Mouse (Mus musculus) midbrain, embryonic 13.5 days (tissue): ENCODE measurements at regions not wholly inside any gene's neighbourhood (a gene's known extent, or its start where the extent isn't known, plus 50 kb on each side); places are given as distances from the start of the nearest gene placed in this dataset.

Experiments
- ATAC-seq: fragments of 200-750 bp; cut with Nextera tagmentation; 2 replicates; pipeline ENCODE4 v1.8.0; 2017; ENCODE audit warnings: mild to moderate bottlenecking, moderate TSS enrichment, moderate library complexity
- H3K27ac ChIP-seq: fragments of 300-500 bp; sonication (generic); 2 replicates; pipeline ENCODE4 v1.5.1; 2015; ENCODE audit warnings: inconsistent platforms, mild to moderate bottlenecking, moderate library complexity
- H3K27me3 ChIP-seq: fragments of 300-500 bp; sonication (generic); 2 replicates; pipeline ENCODE4 v1.6.1; 2015; ENCODE audit warnings: mild to moderate bottlenecking, inconsistent platforms
- H3K36me3 ChIP-seq: fragments of 300-500 bp; sonication (generic); 2 replicates; pipeline ENCODE4 v1.6.1; 2015; ENCODE audit warnings: mild to moderate bottlenecking, inconsistent platforms
- H3K4me1 ChIP-seq: fragments of 300-500 bp; sonication (generic); replicated peaks from 2 replicates; pipeline ENCODE4 v1.6.1; 2015; ENCODE audit warnings: inconsistent platforms
- H3K4me2 ChIP-seq: fragments of 300-500 bp; sonication (generic); replicated peaks from 2 replicates; pipeline ENCODE4 v1.6.1; 2015; ENCODE audit warnings: moderate library complexity, mild to moderate bottlenecking, inconsistent platforms
- H3K4me3 ChIP-seq: fragments of 300-500 bp; sonication (generic); replicated peaks from 2 replicates; pipeline ENCODE4 v1.5.1; 2015; ENCODE audit warnings: mild to moderate bottlenecking, inconsistent platforms
- H3K9ac ChIP-seq: fragments of 300-500 bp; sonication (generic); replicated peaks from 2 replicates; pipeline ENCODE4 v1.6.1; 2015; ENCODE audit warnings: mild to moderate bottlenecking, inconsistent platforms
- H3K9me3 ChIP-seq: fragments of 300-500 bp; sonication (generic); 2 replicates; pipeline ENCODE4 v1.6.1; 2016; ENCODE audit warnings: mild to moderate bottlenecking, inconsistent platforms
- WGBS: fragments of 180-500 bp; shearing (Covaris S2); methylation state at CpG from one replicate; pipeline ENCODE4 v1.1.7; 2015; 5-methylcytosine and 5-hydroxymethylcytosine counted together

DNA sequence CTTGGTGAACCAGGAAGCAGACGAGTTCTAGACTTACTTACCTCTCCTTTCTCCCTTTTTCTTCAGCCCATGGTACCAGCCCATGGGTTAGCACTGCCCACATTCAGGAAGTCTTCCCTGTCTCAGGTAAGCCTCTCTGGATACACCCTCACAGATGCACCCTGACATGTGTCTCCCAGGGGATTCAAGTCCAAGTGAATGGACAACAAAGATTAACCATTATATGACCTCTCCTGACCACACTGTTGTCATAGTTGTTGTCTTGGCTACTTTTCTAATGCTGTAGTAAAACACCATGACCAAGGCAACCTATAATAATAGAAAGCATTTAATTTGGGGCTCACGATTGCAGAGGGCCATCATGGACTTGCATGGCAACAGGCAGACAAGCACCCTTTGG, 98.8 kb upstream of the Vash1 start:
- Histone ChIP-seq H3K36me3 (no peaks in the 10 kb centered on the region), H3K4me1 (no peaks in the 10 kb centered on the region), H3K27me3 (no peaks in the 10 kb centered on the region), H3K27ac (no peak overlapping the region), H3K4me3 (no peak overlapping the region), H3K9me3 (no peaks in the 10 kb centered on the region), H3K9ac (no peak overlapping the region), H3K4me2 (no peak overlapping the region)
- 86% methylated on average over 2 of the region's 2 CpGs for WGBS
- ATAC-seq, result no peak

DNA sequence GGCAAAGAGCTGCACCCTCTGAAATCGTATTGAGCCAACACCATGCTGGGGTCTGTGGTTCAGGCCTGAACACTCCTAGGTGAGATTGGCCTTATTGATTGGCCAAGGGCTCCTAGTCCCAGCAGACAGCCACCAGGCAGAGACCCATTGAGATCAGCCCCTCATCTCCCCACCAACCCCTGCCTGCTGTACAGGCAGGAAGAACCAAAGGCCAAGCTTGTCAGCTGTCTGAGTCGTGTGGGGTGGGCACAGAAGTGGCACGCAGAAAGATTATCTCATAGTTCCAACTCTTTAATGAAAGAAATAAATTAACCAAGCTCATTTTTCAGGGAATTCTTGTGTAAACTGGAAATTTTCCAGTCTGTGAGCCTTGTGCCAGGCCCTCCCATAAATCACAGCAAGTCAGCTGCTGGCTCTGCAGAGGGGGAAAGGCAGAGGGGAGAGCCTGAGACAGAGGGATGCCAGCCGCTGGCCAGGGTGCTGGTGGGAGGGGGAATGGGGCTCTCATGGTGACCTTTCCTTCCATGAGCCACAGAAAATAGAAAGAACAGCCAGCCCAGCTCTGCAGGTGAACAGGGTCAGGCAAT, 98.3 kb upstream of the Vash1 start:
- Histone ChIP-seq H3K4me2 (no peak overlapping the region), H3K27ac (no peak overlapping the region), H3K36me3 (no peaks in the 10 kb centered on the region), H3K27me3 (no peaks in the 10 kb centered on the region), H3K9ac (no peak overlapping the region), H3K4me3 (no peak overlapping the region), H3K9me3 (no peaks in the 10 kb centered on the region), H3K4me1 (0 out of 2 replicates have a peak, but pooled peaks cover under 1% of the 10 kb centered on the region)
- no peak for ATAC-seq
- 72% methylated on average over 4 of the region's 4 CpGs for WGBS

DNA sequence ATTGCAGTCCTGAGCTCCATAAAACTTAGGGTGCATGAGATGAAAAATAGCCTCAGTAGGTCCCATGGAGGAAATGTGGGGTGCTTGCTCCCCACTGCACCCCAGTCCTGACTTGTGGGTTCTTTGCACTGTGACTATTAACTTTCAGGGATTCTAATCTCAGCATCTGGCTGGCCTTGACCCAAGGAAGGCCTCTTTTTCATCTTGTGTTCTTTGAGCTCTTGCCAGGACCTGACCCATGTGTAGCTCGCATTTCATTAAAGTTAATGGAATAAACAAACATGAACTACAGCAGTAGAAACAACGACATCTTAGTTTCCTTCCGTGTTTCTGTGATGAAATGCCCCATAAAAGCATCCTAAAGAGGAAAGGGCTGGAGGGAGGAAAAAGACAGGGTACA, 96.4 kb upstream of the Vash1 start:
- H3K4me1 ChIP-seq, result 0 out of 2 replicates have a peak, but pooled peaks cover 3% of the 10 kb centered on the region
- 90% methylated on average over 3 of the region's 3 CpGs for WGBS
- H3K27me3 ChIP-seq, result no peaks in the 10 kb centered on the region
- no peak overlapping the region for H3K27ac ChIP-seq
- no peak for ATAC-seq
- H3K9me3 ChIP-seq, result no peaks in the 10 kb centered on the region
- no peak overlapping the region for H3K4me3 ChIP-seq
- H3K4me2 ChIP-seq, result no peak overlapping the region
- no peak overlapping the region for H3K9ac ChIP-seq
- no peaks in the 10 kb centered on the region for H3K36me3 ChIP-seq

DNA sequence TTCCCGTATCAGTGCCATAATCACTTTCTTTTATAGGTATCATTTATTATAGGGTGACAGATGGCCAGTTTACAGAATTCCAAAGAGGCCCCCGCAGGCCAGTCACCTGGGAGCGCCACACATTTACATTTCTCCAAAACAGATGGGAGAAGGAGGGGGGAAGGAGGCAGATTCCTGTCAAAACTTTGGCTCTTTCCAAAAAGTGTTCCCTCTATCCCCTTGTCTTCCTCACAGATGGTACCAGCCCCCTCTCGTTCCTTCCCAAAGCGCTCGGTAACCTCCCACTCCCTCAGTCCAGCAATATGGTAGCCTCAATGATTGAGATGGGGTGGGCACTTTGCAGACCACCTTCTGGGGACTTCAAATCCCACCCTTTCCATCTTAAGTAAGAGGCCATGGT, 90.5 kb upstream of the Vash1 start:
- no peak for ATAC-seq
- Histone ChIP-seq H3K4me2 (no peak overlapping the region), H3K4me1 (0 out of 2 replicates have a peak, but pooled peaks cover 3% of the 10 kb centered on the region), H3K4me3 (no peak overlapping the region), H3K9ac (no peak overlapping the region), H3K27me3 (no peaks in the 10 kb centered on the region), H3K27ac (no peak overlapping the region), H3K9me3 (no peaks in the 10 kb centered on the region), H3K36me3 (no peaks in the 10 kb centered on the region)
- 74% methylated on average over 6 of the region's 6 CpGs for WGBS

DNA sequence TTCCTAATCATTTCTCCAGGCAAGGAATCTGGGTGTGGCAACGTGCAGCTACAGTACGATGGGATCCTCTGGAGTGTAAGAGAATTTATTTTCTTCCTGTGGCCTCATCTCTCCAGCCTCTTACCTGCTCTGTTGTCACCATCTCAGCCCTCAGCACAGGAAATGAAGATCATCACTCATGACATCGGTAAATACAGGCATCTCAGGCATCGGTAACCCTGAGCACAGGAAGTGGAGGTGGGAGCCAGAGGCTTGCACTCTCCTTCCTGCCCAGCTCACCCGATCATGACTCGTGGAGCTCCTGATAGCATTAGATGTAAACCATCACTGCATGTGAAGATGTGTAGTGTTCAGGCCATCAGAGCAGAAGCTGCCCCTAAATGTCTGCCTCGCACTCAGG, 86.0 kb upstream of the Vash1 start:
- Histone ChIP-seq H3K4me3 (no peak overlapping the region), H3K9ac (no peak overlapping the region), H3K4me1 (no peaks in the 10 kb centered on the region), H3K9me3 (no peaks in the 10 kb centered on the region), H3K36me3 (no peaks in the 10 kb centered on the region), H3K27me3 (no peaks in the 10 kb centered on the region), H3K4me2 (no peak overlapping the region), H3K27ac (no peak overlapping the region)
- no peak for ATAC-seq
- WGBS, result 86% methylated on average over 7 of the region's 7 CpGs

DNA sequence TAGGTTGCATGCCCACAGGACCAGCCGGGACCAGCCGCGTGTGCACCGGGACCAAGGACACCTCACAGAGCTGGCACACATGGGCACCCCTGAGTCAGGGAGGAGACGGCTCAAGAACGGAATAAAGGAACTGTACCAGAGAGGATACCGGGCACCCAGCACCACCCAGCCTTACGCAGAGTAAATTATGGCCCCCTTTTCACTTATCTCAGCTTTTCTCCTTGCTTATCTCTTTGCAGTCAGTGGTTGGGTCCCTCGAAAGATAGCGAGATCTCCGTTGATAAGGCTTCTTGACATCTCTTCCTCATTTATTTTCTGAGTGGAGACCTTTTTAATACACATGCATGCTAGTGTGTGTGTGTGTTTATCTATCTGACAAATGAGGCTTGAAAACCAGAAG, 83.9 kb upstream of the Vash1 start:
- Histone ChIP-seq H3K4me3 (no peak overlapping the region), H3K4me1 (no peaks in the 10 kb centered on the region), H3K27ac (no peak overlapping the region), H3K36me3 (no peaks in the 10 kb centered on the region), H3K27me3 (no peaks in the 10 kb centered on the region), H3K9me3 (no peaks in the 10 kb centered on the region), H3K9ac (no peak overlapping the region), H3K4me2 (no peak overlapping the region)
- 90% methylated on average over 11 of the region's 11 CpGs for WGBS
- no peak for ATAC-seq

DNA sequence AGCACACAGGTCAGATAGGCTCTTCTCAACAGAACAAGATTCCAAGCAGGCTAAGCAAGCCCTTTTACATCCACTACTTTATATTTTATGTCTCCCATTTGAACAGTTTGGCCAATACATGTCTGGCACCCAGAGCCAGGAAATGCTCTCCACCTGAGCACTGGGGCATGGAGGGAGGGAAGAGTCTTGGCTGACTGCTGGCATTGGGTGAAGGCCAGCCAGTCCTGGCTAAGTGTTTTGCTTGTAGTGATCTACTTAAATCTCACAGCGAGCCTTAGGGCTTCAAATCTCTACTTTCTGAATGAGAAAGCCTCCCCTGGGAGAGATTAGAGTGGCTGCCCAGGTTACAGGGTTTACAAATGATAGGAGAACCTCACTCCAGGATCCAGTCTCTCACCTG, 78.5 kb upstream of the Vash1 start:
- no peaks in the 10 kb centered on the region for H3K4me1 ChIP-seq
- H3K4me2 ChIP-seq, result no peak overlapping the region
- no peaks in the 10 kb centered on the region for H3K36me3 ChIP-seq
- H3K27me3 ChIP-seq, result no peaks in the 10 kb centered on the region
- no peak overlapping the region for H3K9ac ChIP-seq
- no peak overlapping the region for H3K27ac ChIP-seq
- H3K9me3 ChIP-seq, result no peaks in the 10 kb centered on the region
- 11% methylated on average over 1 of the region's 1 CpGs for WGBS
- H3K4me3 ChIP-seq, result no peak overlapping the region
- ATAC-seq, result no peak

DNA sequence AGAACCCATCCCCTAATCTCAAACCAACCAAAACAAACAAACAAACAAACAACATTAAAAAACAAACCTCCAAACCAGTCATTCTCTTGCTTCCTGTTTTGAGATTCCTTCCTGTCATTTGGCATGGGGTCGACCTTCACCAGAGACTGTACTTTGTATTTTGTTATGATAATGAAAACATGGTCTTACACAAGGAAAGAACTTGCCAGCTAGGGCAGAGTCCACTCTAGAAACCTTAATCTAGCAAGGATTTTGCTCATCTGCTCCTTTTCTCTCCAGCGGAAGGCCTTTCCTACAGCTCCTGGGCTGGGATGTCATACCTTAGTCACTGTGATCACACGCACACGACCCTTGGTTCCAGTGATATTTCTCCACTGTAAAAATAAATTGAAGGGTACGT, 75.0 kb upstream of the Vash1 start:
- Histone ChIP-seq H3K9me3 (no peaks in the 10 kb centered on the region), H3K36me3 (no peaks in the 10 kb centered on the region), H3K27me3 (no peaks in the 10 kb centered on the region), H3K4me3 (no peak overlapping the region), H3K27ac (no peak overlapping the region), H3K4me2 (no peak overlapping the region), H3K9ac (no peak overlapping the region), H3K4me1 (no peaks in the 10 kb centered on the region)
- WGBS, result 94% methylated on average over 5 of the region's 5 CpGs
- ATAC-seq, result no peak

DNA sequence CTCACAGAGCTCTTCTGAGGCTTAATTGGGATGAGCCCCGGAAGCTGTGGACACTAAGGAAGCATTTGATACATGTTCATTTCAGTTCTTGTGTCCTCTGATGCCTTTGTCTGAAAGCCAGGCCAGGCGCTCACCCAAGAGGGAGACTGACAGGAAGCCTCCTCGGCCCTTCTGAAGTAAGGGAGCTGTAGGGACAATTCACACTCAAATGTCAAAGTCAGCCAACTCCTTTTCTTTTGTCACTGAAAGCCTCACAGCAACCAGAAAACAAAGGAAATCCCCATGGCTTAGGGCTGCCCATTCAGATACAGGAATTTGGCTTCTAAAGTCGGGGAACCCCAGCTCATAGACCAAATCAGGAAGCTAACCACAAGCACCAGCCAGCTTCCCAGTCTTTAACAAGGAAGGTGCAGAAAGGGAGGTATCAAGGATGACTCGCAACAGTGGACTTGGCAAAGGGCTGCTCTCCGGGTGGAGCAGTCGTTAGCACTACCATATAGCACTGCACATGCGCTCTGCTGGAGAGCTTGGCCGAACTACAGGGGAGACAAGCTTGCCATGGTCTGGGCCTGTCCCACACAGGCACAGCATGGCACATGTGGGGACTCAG, 66.0 kb upstream of the Vash1 start:
- no peak overlapping the region for H3K4me3 ChIP-seq
- ATAC-seq, result 0 out of 2 replicates have a peak, but pooled peaks have one; percentile 53
- 40% methylated on average over 9 of the region's 9 CpGs for WGBS
- H3K27ac ChIP-seq, result no peak overlapping the region
- peaks cover 4% of the 10 kb centered on the region; the same call in 1 of the 2 replicates for H3K4me1 ChIP-seq
- no peak overlapping the region for H3K4me2 ChIP-seq
- no peaks in the 10 kb centered on the region for H3K36me3 ChIP-seq
- H3K9ac ChIP-seq, result no peak overlapping the region
- no peaks in the 10 kb centered on the region for H3K9me3 ChIP-seq
- no peaks in the 10 kb centered on the region for H3K27me3 ChIP-seq

DNA sequence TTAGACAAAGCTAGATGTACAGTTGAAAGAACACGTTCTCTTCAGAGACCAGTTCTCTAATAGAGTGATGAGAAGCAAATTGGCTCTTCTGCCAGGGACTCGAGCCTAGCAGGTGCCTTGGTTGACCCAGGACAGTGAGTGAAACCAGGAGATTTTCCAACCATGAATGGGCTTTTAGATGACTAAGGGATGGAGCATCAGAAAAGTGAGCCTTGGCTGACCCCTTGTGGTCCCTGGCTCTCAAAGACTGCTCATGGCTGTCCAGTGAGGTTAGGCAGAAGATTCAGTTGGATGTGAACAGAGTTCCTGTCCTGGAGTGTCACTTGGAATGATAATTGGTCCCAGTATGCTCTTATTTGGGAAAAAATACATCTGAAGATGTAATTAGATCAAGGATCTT, 64.3 kb upstream of the Vash1 start:
- H3K27me3 ChIP-seq, result no peaks in the 10 kb centered on the region
- H3K4me3 ChIP-seq, result no peak overlapping the region
- H3K9me3 ChIP-seq, result no peaks in the 10 kb centered on the region
- 35% methylated on average over 2 of the region's 2 CpGs for WGBS
- no peak overlapping the region for H3K9ac ChIP-seq
- no peak overlapping the region for H3K27ac ChIP-seq
- H3K4me1 ChIP-seq, result peaks cover 4% of the 10 kb centered on the region; the same call in 1 of the 2 replicates
- no peak overlapping the region for H3K4me2 ChIP-seq
- no peaks in the 10 kb centered on the region for H3K36me3 ChIP-seq
- no peak for ATAC-seq

DNA sequence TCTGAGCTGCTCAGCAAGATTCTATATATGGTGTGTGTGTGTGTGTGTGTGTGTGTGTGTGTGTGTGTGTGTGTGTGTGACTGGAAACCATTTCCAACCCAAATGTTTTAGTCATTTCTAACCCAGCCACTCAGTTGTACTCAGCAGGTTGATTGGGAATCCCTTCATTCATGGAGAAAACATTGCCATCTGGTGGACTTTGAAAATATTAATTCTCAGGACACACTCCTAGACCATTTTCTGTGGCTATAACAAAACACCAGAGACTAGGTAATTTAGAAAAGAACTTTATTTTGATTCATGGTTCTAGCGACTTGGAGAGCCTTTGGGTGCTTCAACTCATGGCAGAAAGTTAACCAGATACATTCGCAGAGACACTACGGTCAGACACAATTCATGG, 62.2 kb upstream of the Vash1 start:
- H3K27me3 ChIP-seq, result no peaks in the 10 kb centered on the region
- ATAC-seq, result no peak
- H3K4me3 ChIP-seq, result no peak overlapping the region
- peaks cover 4% of the 10 kb centered on the region; the same call in 1 of the 2 replicates for H3K4me1 ChIP-seq
- no peaks in the 10 kb centered on the region for H3K36me3 ChIP-seq
- H3K9me3 ChIP-seq, result no peaks in the 10 kb centered on the region
- H3K4me2 ChIP-seq, result no peak overlapping the region
- H3K27ac ChIP-seq, result no peak overlapping the region
- WGBS, result 83% methylated on average over 3 of the region's 3 CpGs
- H3K9ac ChIP-seq, result no peak overlapping the region

DNA sequence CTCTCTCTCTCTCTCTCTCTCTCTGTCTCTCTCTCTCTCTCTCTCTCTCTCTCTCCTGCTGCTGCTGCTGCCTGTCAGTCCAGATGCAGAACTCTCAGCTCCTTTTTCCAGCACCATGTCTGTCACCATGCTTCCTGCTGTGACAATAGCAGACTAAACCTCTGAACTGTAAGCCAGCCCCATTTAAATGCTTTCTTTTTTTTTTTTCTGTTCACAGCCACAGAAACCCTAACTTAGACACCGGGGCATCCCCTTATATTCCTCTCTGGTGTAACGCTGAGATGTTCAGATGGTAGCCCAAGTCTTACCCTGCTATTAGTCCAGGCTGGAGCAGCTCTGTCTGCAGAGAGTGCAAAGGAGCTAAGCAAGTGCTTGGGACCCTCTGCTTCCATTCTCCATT, 54.3 kb upstream of the Vash1 start:
- ATAC-seq, result no peak
- Histone ChIP-seq H3K4me1 (no peaks in the 10 kb centered on the region), H3K4me2 (no peak overlapping the region), H3K9ac (no peak overlapping the region), H3K9me3 (no peaks in the 10 kb centered on the region), H3K27ac (no peak overlapping the region), H3K36me3 (no peaks in the 10 kb centered on the region), H3K27me3 (no peaks in the 10 kb centered on the region), H3K4me3 (no peak overlapping the region)
- WGBS, result 81% methylated on average over 2 of the region's 2 CpGs

DNA sequence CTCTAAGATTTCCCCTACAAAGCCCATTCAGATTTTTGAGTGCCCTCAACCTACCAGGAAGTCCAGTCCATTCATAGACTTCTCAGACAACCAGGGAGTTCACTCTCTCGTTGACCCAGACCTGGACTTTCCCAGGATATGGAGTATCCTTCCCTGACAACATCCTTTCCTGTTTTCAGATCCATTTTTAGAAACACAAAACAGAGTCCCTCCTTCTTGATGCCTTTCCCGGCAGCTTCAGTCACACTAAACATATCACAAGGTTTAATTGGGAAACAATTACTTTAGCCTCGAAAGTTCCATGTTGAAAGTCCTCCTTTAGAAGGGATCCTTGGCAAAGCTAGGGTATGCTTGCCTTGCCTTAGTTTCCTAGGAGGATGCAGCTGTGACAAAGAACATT, 51.8 kb upstream of the Vash1 start:
- H3K36me3 ChIP-seq, result no peaks in the 10 kb centered on the region
- no peaks in the 10 kb centered on the region for H3K9me3 ChIP-seq
- no peak overlapping the region for H3K4me3 ChIP-seq
- no peak overlapping the region for H3K4me2 ChIP-seq
- H3K4me1 ChIP-seq, result no peaks in the 10 kb centered on the region
- H3K9ac ChIP-seq, result no peak overlapping the region
- 76% methylated on average over 3 of the region's 3 CpGs for WGBS
- no peak for ATAC-seq
- no peaks in the 10 kb centered on the region for H3K27me3 ChIP-seq
- no peak overlapping the region for H3K27ac ChIP-seq
